Mouse (Mus musculus) bone marrow, adult 2 months (tissue): Measurements from ENCODE around the gene Slc1a1. TPM values are rescaled to one million over a fixed set of nuclear protein-coding genes. Genes with fewer than 3 reads are reported as not detected.

Experiments
- H3K27ac ChIP-seq: fragments of 200-500 bp; 2 replicates; pipeline ENCODE4 v1.5.1; 2012; ENCODE audit warnings: low read depth, mild to moderate bottlenecking, control low read depth, inconsistent platforms, low read length; ENCODE audit not compliant: control insufficient read depth, poor library complexity, insufficient read depth
- H3K4me1 ChIP-seq: fragments of 200-500 bp; 2 replicates; pipeline ENCODE4 v1.6.1; 2011; ENCODE audit warnings: low read length; ENCODE audit not compliant: control insufficient read depth, insufficient read depth
- H3K4me3 ChIP-seq: fragments of 200-500 bp; replicated peaks from 2 replicates; pipeline ENCODE3; 2011; ENCODE audit warnings: mild to moderate bottlenecking, low read depth, low read length, control low read depth; ENCODE audit not compliant: control insufficient read depth
- CTCF ChIP-seq: fragments of 200-500 bp; IDR thresholded peaks from 2 replicates; pipeline ENCODE4 v1.5.1; 2011; ENCODE audit warnings: low read length, control low read depth; ENCODE audit not compliant: control insufficient read depth, insufficient read depth
- POLR2A ChIP-seq: fragments of 200-500 bp; IDR thresholded peaks from 2 replicates; pipeline ENCODE4 v1.6.1; 2011; ENCODE audit warnings: low read depth, mild to moderate bottlenecking, control low read depth, low read length, borderline replicate concordance; ENCODE audit not compliant: control insufficient read depth
- WGBS: fragments of 180-500 bp; shearing (Covaris S2); methylation state at CpG from one replicate; pipeline ENCODE4 v1.1.7; 2018; 5-methylcytosine and 5-hydroxymethylcytosine counted together
- polyA plus RNA-seq: library from polyadenylated mRNA; stranded (reverse); fragments of >200 nt; gene quantifications from 2 replicates; pipeline ENCODE4 v1.2.4, GENCODE M21; 2011; ENCODE audit warnings: low replicate concordance; ENCODE audit not compliant: missing spikeins, insufficient read depth, insufficient read length

Slc1a1 gene
- polyA plus RNA-seq, 1 experiment = 1.9 TPM

DNA sequence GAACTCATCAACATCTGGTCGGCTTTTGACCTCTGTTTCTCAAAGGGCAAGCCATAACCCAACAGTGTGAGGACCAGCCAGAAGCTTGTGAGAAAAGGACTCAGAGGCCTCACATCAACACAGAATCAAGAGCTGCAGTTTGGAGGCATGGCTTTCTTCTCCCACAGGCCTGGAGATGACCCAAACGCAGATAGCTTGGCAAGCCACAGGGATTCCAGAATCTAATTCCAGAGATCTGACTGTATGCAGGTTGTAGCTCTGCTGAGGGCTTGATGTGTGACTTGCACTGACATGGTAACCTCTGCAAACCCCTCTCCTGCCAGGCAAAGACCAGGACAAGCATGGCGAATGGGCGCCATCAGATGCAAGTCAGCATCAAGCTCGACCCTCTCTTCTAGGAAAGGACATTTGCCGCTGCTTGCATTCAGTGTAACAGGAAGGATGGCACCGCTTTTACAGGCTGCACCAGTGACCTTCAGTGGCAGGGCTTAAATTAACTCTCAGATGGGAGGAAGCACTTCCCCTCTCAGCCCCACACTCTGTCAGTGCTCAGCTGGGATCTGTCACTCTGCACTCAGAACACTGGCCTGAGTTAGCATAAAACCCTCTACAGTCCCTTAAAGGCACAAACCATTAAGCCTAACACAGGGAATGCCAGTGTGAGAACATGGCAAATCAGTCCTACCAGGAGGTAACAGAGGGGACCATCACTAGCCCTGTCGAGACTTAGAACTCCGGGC lies 105.5 kb downstream of the Slc1a1 start:
- no peak overlapping the region for H3K27ac ChIP-seq
- 61% methylated on average over 9 of the region's 9 CpGs for WGBS
- no peak overlapping the region for H3K4me3 ChIP-seq
- H3K4me1 ChIP-seq = no peaks in the 10 kb centered on the region
- no peak for TF ChIP-seq POLR2A
- no peak for TF ChIP-seq CTCF

DNA sequence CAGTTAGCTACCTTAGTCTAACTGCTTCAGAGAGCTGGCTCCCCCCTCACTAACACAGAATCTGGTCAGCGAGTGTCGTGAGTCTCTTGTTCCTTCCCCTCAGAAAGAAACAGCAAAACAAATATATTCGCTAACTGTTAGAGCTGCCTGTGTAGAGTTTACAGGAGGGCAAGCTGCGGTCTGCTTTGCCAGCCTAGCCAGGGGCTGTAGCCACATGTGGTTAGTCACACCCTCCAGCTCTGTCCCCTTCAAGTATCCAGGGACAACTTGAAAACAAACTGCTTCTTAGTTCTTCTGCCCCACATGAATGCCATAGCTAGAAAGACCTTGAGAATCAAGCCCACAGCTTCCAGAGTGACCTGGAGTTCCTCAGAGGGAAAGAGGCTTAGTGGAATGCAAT lies 106.4 kb downstream of the Slc1a1 start:
- no peak for TF ChIP-seq CTCF
- TF ChIP-seq POLR2A = no peak
- WGBS = 46% methylated on average over 4 of the region's 4 CpGs

DNA sequence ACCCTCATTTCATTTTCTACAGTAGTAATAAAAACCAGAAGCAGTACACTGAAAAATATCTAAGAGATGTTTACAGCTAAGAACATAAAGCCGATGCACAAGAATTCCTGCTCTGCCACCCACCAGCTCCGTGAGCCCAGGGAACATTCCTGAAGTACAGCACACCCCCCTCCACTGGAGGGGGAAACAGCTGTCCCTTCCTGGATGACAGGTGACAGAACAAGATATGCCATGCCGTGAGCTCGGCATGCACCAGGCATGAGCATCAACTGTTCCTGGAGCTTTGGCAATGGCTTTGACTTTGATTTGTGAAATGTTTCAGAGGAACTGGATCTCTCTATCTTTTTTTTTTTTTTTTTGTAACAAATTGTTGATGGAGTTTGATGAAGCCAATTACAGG lies 111.9 kb downstream of the Slc1a1 start:
- 33% methylated on average over 4 of the region's 4 CpGs for WGBS
- H3K27ac ChIP-seq = no peak overlapping the region
- no peak overlapping the region for H3K4me3 ChIP-seq
- TF ChIP-seq POLR2A (no peak), CTCF (no peak)
- no peaks in the 10 kb centered on the region for H3K4me1 ChIP-seq

More for the DNA sequence above, 106.4 kb downstream of the Slc1a1 start:
- H3K4me1 ChIP-seq = no peaks in the 10 kb centered on the region
- H3K4me3 ChIP-seq = no peak overlapping the region
- H3K27ac ChIP-seq = no peak overlapping the region

DNA sequence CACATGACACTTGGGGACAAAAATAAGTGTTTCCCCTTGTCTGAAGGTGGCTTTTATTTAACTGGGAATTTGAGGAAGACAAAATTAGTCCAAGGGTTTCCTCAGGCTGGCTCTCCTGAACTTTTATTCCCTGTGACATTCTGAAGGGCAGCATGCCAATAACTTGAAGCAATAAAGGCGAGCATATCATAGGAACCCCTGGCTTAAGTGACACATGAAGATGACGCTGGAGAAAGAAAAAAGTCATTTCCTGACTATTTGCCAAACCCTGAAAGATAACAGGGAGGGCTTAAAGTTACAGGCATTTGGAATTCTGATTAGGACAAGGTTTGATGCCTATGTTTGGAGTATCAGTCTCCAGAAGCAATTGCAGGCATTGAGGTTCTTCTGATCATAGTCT lies 112.5 kb downstream of the Slc1a1 start:
- no peak for TF ChIP-seq CTCF
- TF ChIP-seq POLR2A = no peak
- H3K4me3 ChIP-seq = no peak overlapping the region
- H3K4me1 ChIP-seq = no peaks in the 10 kb centered on the region
- H3K27ac ChIP-seq = no peak overlapping the region
- 29% methylated on average over 2 of the region's 2 CpGs for WGBS

DNA sequence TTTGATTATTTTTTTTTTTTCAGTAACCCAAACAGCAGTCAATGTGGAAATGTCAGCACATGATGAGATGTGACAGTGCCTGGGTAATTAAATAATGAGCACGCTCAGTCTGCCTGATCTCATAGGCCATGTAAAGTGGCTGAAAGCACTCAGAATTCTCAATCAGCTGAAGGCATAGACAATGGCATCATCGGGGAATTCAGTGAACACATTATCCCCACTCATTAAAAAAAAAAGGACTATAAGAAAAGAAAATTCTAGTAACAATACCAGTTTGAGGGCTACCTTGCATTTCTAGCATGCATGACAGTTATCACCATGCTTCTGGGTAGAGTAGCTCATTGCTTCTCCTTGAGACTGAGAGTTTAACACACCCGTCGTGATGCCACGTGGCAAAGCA lies 116.4 kb downstream of the Slc1a1 start:
- no peak for TF ChIP-seq CTCF

DNA sequence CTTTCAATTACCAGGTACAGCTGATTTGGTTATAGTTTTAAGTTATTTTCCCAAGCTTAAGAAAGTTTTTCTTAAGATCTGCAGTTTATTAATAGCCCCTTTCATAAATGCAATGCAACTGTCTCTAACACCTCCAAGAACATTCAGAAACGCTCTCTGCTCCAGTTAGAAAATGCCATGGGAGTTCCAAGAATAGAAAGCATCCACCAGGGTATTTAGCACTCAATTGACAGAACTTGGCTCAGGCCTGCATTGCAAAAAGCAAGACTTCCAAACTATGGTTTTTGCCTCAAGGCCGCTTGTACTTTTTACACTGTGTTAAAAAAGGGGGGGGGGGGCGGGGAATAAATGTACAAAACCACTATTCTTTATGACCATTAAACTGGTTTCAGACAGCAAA lies 128.3 kb downstream of the Slc1a1 start:
- H3K4me3 ChIP-seq = no peak overlapping the region
- TF ChIP-seq POLR2A (no peak), CTCF (no peak)

More for the DNA sequence above, 116.4 kb downstream of the Slc1a1 start:
- H3K4me3 ChIP-seq = no peak overlapping the region
- H3K27ac ChIP-seq = no peak overlapping the region
- no peaks in the 10 kb centered on the region for H3K4me1 ChIP-seq
- WGBS = 78% methylated on average over 5 of the region's 5 CpGs

DNA sequence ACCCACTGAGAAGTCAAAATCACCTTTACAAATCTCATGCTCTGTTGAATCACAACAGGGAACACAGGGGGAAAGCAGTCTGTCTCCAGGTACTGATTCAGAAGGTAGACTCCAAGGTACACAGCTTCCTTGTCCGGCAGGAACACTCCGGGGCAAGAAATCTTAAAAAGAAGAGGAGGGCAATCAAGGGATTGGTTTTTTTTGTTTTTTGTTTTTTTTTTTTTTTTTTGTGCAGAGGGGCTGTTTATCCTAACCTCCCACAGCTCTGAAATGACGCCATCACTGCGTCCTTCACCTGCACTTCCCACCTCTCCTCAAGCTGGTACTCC lies 128.6 kb downstream of the Slc1a1 start:
- Histone ChIP-seq H3K4me3 (peak overlapping the region; percentile 91), H3K27ac (peak overlapping the region; percentile 76; the same call in 1 of the 2 replicates), H3K4me1 (peaks cover 5% of the 10 kb centered on the region; the same call in 1 of the 2 replicates)
- TF ChIP-seq CTCF (no peak), POLR2A (no peak)
- WGBS = 3% methylated on average over 4 of the region's 4 CpGs

More for the DNA sequence above, 128.3 kb downstream of the Slc1a1 start:
- H3K27ac ChIP-seq = no peak overlapping the region
- WGBS = 47% methylated on average over 3 of the region's 3 CpGs
- H3K4me1 ChIP-seq = peaks cover 5% of the 10 kb centered on the region; the same call in 1 of the 2 replicates

Other genes starting within 250 kb of the Slc1a1 start
- 0.77 and 2.5 TPM in 2 replicates for gene Glis3, start 155.0 kb upstream of the Slc1a1 start, polyA plus RNA-seq
- 1.6 and 3.5 TPM in 2 replicates for gene Plpp6, start 128.9 kb downstream of the Slc1a1 start, polyA plus RNA-seq
- gene 4430402I18Rik, start 132.8 kb downstream of the Slc1a1 start, polyA plus RNA-seq = not detected in 2 replicates
- 17.0 and 32.0 TPM in 2 replicates for gene Cdc37l1, start 155.3 kb downstream of the Slc1a1 start, polyA plus RNA-seq
- 11.2 and 20.2 TPM in 2 replicates for gene Ak3, start 212.9 kb downstream of the Slc1a1 start, polyA plus RNA-seq